Mouse (Mus musculus): ENCODE data around the gene Frmpd3. TPM values are rescaled to one million over a fixed set of nuclear protein-coding genes. Genes with fewer than 3 reads are reported as not detected.

Frmpd3 gene
- total and polyA plus RNA-seq, 3 experiments, result under 0.01 to 0.09 TPM; not detected in 1

GRCm38 (mm10) chrX:140479171-140479570, 137.1 kb downstream of the Frmpd3 start:
- H3K4me2 ChIP-seq (ENCODE audit: insufficient read depth, low read depth, poor library complexity, severe bottlenecking), result no peak overlapping the region
- no peaks in the 10 kb centered on the region for H3K4me1 ChIP-seq (ENCODE audit: control insufficient read depth in 1 of 2, insufficient read depth in 2 of 2)
- H3K9me3 ChIP-seq (replicated peaks; ENCODE audit: low read length), result no peaks in the 10 kb centered on the region
- no peaks in the 10 kb centered on the region for H3K79me2 ChIP-seq (replicated peaks; ENCODE audit: control insufficient read depth, extremely low read depth, insufficient read depth, poor library complexity, severe bottlenecking)
- no peak for TF ChIP-seq ZNF384 (IDR thresholded peaks at IDR 0.05; ENCODE audit: low read depth, low read length)
- no peak for TF ChIP-seq UBTF (IDR thresholded peaks at IDR 0.05; ENCODE audit: low read depth, low read length)
- TF ChIP-seq BHLHE40 (IDR thresholded peaks at IDR 0.05; ENCODE audit: low read depth, low read length), result peak; percentile 64
- TF ChIP-seq SMC3 (IDR thresholded peaks at IDR 0.05; ENCODE audit: low read depth, low read length), result peak; percentile 63
- no peak for TF ChIP-seq ZKSCAN1 (IDR thresholded peaks at IDR 0.05; ENCODE audit: borderline replicate concordance, low read depth, low read length)
- no peak for TF ChIP-seq TBP (conservative IDR thresholded peaks at IDR 0.05; ENCODE audit: low read depth, low read length)
- TF ChIP-seq JUN (IDR thresholded peaks at IDR 0.05; ENCODE audit: insufficient read depth, low read depth, low read length), result no peak
- no peak for TF ChIP-seq PAX5 (IDR thresholded peaks at IDR 0.05; ENCODE audit: low read length)
- TF ChIP-seq MXI1 (IDR thresholded peaks at IDR 0.05; ENCODE audit: low read depth, low read length), result no peak
- TF ChIP-seq GABPA (IDR thresholded peaks at IDR 0.05; ENCODE audit: insufficient replicate concordance, low read depth, low read length), result no peak
- TF ChIP-seq MAFK (IDR thresholded peaks at IDR 0.05; ENCODE audit: insufficient replicate concordance, low read length), result no peak
- no peak for TF ChIP-seq NRF1 (IDR thresholded peaks at IDR 0.05; ENCODE audit: low read depth, low read length)
- no peak for TF ChIP-seq USF1 (IDR thresholded peaks at IDR 0.05; ENCODE audit: low read depth, low read length)
- TF ChIP-seq RCOR1 (conservative IDR thresholded peaks at IDR 0.05; ENCODE audit: low read depth, low read length), result no peak
- no peak for TF ChIP-seq ZMIZ1 (IDR thresholded peaks at IDR 0.05; ENCODE audit: low read depth, low read length)
- TF ChIP-seq MYC (IDR thresholded peaks at IDR 0.05; ENCODE audit: low read depth, low read length), result 0 out of 2 replicates have a peak, but pooled peaks have one; percentile 52
- TF ChIP-seq TCF12 (IDR thresholded peaks at IDR 0.05; ENCODE audit: low read depth, low read length), result no peak
- peak; percentile 67; the same call in 1 of the 2 replicates for TF ChIP-seq MAX (IDR thresholded peaks at IDR 0.05; ENCODE audit: low read length)
- no peak for TF ChIP-seq E2F4 (IDR thresholded peaks at IDR 0.05; ENCODE audit: insufficient replicate concordance, low read depth, low read length)
- no peak for TF ChIP-seq KAT2A (IDR thresholded peaks at IDR 0.05; ENCODE audit: insufficient replicate concordance, low read length)
- no peak for TF ChIP-seq NELFE (IDR thresholded peaks at IDR 0.05; ENCODE audit: low read depth, low read length)
- no peak for TF ChIP-seq POLR2A (IDR thresholded peaks at IDR 0.05; ENCODE audit: low read depth, low read length)
- no peak for TF ChIP-seq MEF2A (IDR thresholded peaks at IDR 0.05; ENCODE audit: borderline replicate concordance, low read depth, low read length)
- TF ChIP-seq SIN3A (IDR thresholded peaks at IDR 0.05; ENCODE audit: low read length), result no peak
- TF ChIP-seq RAD21 (IDR thresholded peaks at IDR 0.05; ENCODE audit: low read depth, low read length), result peak; percentile 46
- peak in 1 of 2 experiments; percentile 63; a peak in 3 of 4 replicates for TF ChIP-seq CTCF (conservative IDR thresholded peaks at IDR 0.05 in 1 of 2, IDR thresholded peaks at IDR 0.05 in 1 of 2; ENCODE audit: low read depth in 2 of 2, low read length in 2 of 2)
- H3K36me3 ChIP-seq (replicated peaks in 1 of 2; ENCODE audit: control insufficient read depth in 1 of 2, insufficient read depth in 1 of 2, low read length in 1 of 2), result peaks cover 12 to 44% of the 10 kb centered on the region in 2 experiments
- in situ Hi-C loops (cut with MboI; ENCODE audit: low pct_ligation_motif_present, low pct_unique_long_range_greater_than_20kb, low sequenced_read_pairs), result loop anchor here (10.0 kb wide), 1 partner anchor 246 kb away; no protein-coding TSS in a partner anchor
- DNase-seq (ENCODE audit: extremely low read depth), result peak; percentile 48
- dilution Hi-C loops (cut with MboI; ENCODE audit: extremely low pct_ligation_motif_present, extremely low pct_unique_long_range_greater_than_20kb, low sequenced_read_pairs), result no loop called here
- no peaks in the 10 kb centered on the region for H3K27me3 ChIP-seq (replicated peaks)
- H3K4me3 ChIP-seq (replicated peaks in 1 of 3; ENCODE audit: low read depth in 2 of 3, low read length in 2 of 3, poor library complexity in 1 of 3), result no peak overlapping the region
- H3K27ac ChIP-seq (ENCODE audit: insufficient read depth, low read depth), result no peak overlapping the region
- no peak overlapping the region for H3K9ac ChIP-seq (ENCODE audit: insufficient read depth, low read depth)

Other genes starting within 250 kb of the Frmpd3 start
- gene Prps1, start 114.3 kb downstream of the Frmpd3 start, total RNA-seq (2012; rRNA removed), result 52.9 and 67.6 TPM in 2 replicates
- gene Prps1, start 114.3 kb downstream of the Frmpd3 start, total RNA-seq (2014; rRNA removed), result 163 and 168 TPM in 2 replicates
- 127 and 128 TPM in 2 replicates for gene Prps1, start 114.3 kb downstream of the Frmpd3 start, polyA plus RNA-seq (2012; ENCODE audit: insufficient read length, low read depth)